Mouse (Mus musculus) bone marrow, adult 2 months (tissue): ENCODE data around the gene Cmtm6. TPM values are rescaled to one million over a fixed set of nuclear protein-coding genes. Genes with fewer than 3 reads are reported as not detected.

Source experiments
- H3K27ac ChIP-seq: fragments of 200-500 bp; 2 replicates; pipeline ENCODE4 v1.5.1; 2012; ENCODE audit warnings: low read depth, mild to moderate bottlenecking, control low read depth, inconsistent platforms, low read length; ENCODE audit not compliant: control insufficient read depth, poor library complexity, insufficient read depth
- H3K4me1 ChIP-seq: fragments of 200-500 bp; 2 replicates; pipeline ENCODE4 v1.6.1; 2011; ENCODE audit warnings: low read length; ENCODE audit not compliant: control insufficient read depth, insufficient read depth
- H3K4me3 ChIP-seq: fragments of 200-500 bp; replicated peaks from 2 replicates; pipeline ENCODE3; 2011; ENCODE audit warnings: mild to moderate bottlenecking, low read depth, low read length, control low read depth; ENCODE audit not compliant: control insufficient read depth
- CTCF ChIP-seq: fragments of 200-500 bp; IDR thresholded peaks from 2 replicates; pipeline ENCODE4 v1.5.1; 2011; ENCODE audit warnings: low read length, control low read depth; ENCODE audit not compliant: control insufficient read depth, insufficient read depth
- POLR2A ChIP-seq: fragments of 200-500 bp; IDR thresholded peaks from 2 replicates; pipeline ENCODE4 v1.6.1; 2011; ENCODE audit warnings: low read depth, mild to moderate bottlenecking, control low read depth, low read length, borderline replicate concordance; ENCODE audit not compliant: control insufficient read depth
- WGBS: fragments of 180-500 bp; shearing (Covaris S2); methylation state at CpG from one replicate; pipeline ENCODE4 v1.1.7; 2018; 5-methylcytosine and 5-hydroxymethylcytosine counted together
- polyA plus RNA-seq: library from polyadenylated mRNA; stranded (reverse); fragments of >200 nt; gene quantifications from 2 replicates; pipeline ENCODE4 v1.2.4, GENCODE M21; 2011; ENCODE audit warnings: low replicate concordance; ENCODE audit not compliant: missing spikeins, insufficient read depth, insufficient read length

Gene Cmtm6
- polyA plus RNA-seq, 1 experiment = 21.3 TPM

DNA sequence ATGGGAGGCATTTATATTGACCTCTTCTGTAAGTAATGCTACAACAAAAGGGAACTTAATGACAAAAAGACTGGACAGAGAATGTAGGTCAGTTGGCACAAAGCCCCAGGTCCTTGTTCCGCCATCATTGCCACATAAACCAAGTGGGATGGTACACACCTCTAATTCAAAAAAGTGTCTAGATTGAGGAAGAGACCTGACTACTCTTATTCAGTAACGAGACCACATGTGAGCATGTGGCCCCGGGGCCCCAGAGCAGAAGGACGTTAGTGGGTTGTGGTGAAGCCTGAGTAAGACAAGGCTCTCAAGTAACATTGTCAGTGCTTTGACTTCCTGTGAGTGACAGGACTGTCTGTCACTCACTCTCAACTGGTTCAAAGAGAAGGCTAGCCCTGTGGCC, 39.3 kb downstream of the Cmtm6 start:
- H3K27ac ChIP-seq = peak overlapping the region; percentile 12; the same call in 1 of the 2 replicates
- WGBS = 18% methylated on average over 4 of the region's 4 CpGs
- H3K4me3 ChIP-seq = no peak overlapping the region
- peaks cover 12% of the 10 kb centered on the region for H3K4me1 ChIP-seq
- TF ChIP-seq CTCF = no peak
- no peak for TF ChIP-seq POLR2A

DNA sequence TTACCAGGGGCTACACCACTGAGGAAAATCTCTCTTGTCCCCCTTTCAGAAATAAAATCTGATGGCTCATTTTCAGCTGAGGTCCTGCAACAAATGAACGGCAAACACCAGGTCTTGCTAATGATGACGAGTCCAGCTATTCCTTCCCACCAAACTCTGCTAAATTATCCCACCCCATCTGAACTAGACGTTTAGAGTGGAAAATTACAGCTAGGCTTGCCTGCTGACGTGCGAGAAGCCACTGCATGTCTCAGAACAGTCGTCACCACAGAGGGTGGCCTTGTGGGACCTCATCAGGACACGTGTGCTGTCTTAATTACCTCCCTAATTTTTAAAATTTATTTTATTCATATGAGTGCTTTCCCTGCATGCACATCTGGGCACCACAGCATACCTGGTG, 40.6 kb downstream of the Cmtm6 start:
- WGBS = 64% methylated on average over 7 of the region's 7 CpGs
- H3K4me1 ChIP-seq = peaks cover 16% of the 10 kb centered on the region
- TF ChIP-seq POLR2A (no peak), CTCF (no peak)
- H3K4me3 ChIP-seq = no peak overlapping the region
- no peak overlapping the region for H3K27ac ChIP-seq

DNA sequence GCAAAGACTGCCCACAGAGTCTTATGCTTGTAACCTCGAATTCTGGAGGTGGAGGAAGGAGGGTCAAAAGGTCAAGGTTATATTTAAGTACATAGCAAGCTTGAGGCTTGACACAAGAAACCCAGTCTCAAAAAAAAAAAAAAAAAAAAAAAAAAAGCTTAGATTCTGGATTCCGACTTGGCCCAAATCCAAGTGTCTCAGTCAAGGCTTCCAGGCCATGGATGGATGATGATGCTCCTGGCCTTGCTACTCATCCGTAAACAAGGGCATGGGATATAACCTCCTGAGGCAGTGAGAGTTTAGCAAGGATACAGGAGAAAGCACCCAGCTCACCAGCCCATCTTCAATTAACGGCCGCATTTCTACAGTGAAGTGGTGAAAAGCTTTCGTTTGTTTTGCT, 43.7 kb downstream of the Cmtm6 start:
- TF ChIP-seq POLR2A (no peak), CTCF (no peak)
- Histone ChIP-seq H3K27ac (no peak overlapping the region; the same call in 1 of the 2 replicates), H3K4me3 (no peak overlapping the region), H3K4me1 (peaks cover 21% of the 10 kb centered on the region)
- WGBS = 15% methylated on average over 6 of the region's 6 CpGs

DNA sequence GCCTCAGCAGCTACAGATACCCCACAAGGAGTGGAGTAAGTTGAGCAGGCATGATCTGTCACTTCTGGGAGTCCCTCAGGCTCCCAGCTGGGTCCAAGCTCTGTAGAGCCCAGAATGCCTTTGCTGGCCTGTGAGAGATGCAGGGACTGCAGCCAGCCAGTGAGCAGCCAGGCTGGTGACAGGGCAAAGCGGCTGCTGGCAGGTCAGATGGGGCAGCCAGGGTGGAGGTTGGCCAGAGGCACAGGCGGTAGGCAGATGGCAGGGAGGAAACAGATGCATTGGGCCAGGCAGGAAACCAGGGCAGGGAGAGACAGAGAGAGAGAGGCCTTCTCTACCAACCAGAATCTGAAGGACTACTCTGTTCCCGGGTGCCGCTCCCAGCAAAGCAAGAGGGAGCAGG, 44.4 kb downstream of the Cmtm6 start:
- TF ChIP-seq POLR2A (no peak), CTCF (no peak)
- Histone ChIP-seq H3K27ac (peak overlapping the region; percentile 12), H3K4me3 (no peak overlapping the region), H3K4me1 (peaks cover 19% of the 10 kb centered on the region)
- 5% methylated on average over 4 of the region's 4 CpGs for WGBS

DNA sequence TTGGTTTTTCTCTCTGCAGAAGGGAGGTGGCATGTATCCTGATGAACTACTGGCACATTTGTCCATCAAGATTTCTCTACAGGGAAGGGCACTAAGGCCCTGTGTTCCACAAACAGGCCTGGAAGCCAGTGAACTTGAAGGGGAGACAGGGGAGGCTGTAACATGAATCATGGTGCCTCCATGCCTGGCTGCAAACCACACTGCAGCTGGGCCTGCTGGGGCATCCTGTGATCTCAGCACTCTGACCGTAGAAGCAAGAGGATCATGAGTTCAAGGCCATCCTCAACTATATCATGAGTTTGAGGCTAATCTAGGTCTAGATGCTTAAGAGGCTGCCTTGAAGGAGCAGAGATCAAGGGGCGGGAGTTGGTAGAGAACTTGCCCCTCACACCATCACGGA, 45.4 kb downstream of the Cmtm6 start:
- WGBS = 20% methylated on average over 3 of the region's 3 CpGs
- peak overlapping the region; percentile 35 for H3K27ac ChIP-seq
- no peak overlapping the region for H3K4me3 ChIP-seq
- peaks cover 16% of the 10 kb centered on the region for H3K4me1 ChIP-seq
- TF ChIP-seq POLR2A = no peak
- no peak for TF ChIP-seq CTCF

DNA sequence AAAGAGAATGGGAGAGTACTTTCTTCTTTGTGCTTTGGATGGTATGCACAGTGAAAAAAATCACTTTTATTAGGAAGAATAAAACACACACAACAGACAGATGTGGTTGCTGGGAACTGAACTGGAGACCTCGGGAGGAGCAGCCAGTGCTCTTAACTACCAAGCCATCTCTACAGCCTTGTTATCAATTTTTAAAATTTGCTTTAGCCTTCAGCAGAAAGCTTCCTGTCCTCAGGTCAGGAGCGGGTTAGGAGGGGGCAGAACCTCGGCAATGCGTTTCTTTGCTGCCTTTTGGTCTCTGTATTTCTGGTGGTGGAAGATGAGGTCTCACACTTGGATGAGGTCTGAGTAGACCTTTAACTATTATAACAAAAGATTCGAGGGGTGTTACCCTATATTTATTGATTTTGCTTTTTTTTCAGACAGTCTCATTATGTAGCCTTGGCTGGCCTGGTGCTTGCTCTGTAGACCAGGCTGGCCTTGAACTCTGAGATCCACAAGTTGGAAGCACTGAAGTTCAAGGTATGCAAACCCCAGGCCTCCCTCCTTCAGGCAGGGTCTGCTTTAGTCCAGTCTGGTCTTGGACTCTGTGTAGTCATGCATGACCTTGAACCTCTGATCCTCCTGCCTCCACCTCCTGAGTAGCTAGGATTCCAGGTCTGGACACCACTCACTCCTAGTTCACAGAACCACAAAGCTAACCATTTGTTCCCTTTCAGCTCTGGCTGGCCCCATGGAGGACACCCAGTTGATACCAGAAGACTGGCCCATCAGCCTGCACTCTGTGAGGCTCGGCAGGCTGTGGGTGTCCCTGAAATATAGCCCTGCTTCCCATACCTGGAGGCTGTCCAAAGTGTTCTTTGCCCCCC, 46.5 kb downstream of the Cmtm6 start:
- peak overlapping the region; percentile 80 for H3K27ac ChIP-seq
- 2% methylated on average over 6 of the region's 6 CpGs for WGBS
- no peak overlapping the region for H3K4me3 ChIP-seq
- H3K4me1 ChIP-seq = peaks cover 14% of the 10 kb centered on the region
- TF ChIP-seq POLR2A = no peak
- no peak for TF ChIP-seq CTCF

DNA sequence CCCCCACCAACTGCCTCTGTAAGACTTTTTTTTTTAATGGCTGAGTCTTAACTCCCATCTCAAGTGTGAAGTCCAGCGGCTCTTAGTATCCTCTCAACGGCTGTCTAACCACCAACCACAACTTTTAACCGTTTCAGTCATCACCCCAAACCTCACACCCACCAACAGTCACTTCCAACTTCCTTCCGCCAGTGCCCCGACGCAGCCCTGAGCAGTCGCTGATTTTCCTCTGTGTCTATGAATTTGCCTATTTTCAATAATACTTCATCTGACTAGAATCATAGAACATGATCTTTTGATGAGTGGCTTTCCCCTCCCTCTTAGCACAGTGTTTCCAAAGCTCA, 47.1 kb downstream of the Cmtm6 start:
- Histone ChIP-seq H3K4me3 (no peak overlapping the region), H3K27ac (peak overlapping the region; percentile 80), H3K4me1 (peaks cover 14% of the 10 kb centered on the region)
- TF ChIP-seq CTCF (no peak), POLR2A (0 out of 2 replicates have a peak, but pooled peaks have one; percentile 11)
- WGBS = 6% methylated on average over 7 of the region's 7 CpGs

DNA sequence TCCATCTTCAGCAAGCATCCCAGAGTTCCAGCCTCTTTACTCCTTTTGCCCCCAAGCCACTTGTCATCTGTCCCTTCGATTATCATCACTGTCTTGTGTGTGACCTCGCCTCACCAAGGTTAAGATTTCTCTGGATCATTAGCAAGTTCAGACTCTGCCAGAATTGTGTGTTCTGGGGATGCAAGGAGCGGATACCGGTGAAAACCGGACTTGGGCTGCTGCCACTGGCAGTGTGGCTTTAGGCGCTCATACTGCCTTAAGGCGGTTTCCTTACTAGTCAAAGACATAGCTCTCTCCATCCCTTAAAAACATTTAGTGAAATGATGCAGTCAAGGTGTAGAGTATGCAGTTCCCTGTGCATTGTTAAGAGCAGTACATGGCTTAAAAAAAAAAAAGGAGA, 48.0 kb downstream of the Cmtm6 start:
- H3K4me3 ChIP-seq = no peak overlapping the region
- peak overlapping the region; percentile 14 for H3K27ac ChIP-seq
- peaks cover 13% of the 10 kb centered on the region for H3K4me1 ChIP-seq
- TF ChIP-seq CTCF (no peak), POLR2A (no peak)
- WGBS = 28% methylated on average over 7 of the region's 7 CpGs

DNA sequence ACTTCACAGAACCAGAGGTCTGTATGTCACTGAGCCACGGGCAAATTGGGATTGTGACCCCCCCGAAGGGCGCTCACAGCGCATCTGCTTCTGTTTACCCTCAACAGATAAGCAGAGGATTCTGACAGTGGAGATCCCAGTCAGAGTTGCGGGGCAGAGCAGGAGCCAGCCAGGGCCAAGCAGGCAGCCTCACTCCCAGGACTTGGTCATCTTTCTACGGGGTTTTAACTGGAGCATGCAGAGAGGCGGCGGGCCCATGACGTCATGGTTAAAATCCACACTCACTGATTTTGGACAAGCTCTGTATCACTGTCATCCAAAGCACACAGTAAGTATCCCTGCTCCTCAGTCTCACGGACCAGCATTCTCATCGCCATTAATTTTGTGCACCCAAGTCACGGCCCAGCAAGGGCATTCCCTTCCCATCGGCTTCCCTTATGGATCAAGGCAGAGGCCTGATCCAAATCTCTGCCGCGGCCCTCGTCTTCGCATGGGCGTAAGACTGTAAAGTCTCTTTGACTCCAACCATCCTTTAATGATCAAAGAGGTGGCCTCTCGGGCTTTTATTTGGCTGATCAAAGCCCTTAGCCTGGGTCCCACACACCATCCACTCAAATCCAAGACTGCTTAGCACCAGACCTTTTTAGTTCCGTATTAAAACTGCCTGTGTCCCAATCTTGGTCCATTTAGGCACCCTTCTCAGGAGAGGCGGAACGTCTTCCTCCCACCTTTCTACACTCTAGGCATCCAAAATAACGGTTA, 49.2 kb downstream of the Cmtm6 start:
- TF ChIP-seq CTCF (no peak), POLR2A (0 out of 2 replicates have a peak, but pooled peaks have one; percentile 28)
- Histone ChIP-seq H3K4me3 (peak overlapping the region; percentile 77), H3K27ac (peak overlapping the region; percentile 99), H3K4me1 (peaks cover 9% of the 10 kb centered on the region)
- 2% methylated on average over 23 of the region's 23 CpGs for WGBS
